Mouse (Mus musculus) lung, postnatal 0 days (tissue): ENCODE results near the gene Sash1. TPM values are rescaled to one million over a fixed set of nuclear protein-coding genes. Genes with fewer than 3 reads are reported as not detected.
A peak's percentile ranks its signal among the peaks of the same experiment; 100 is the strongest.

Experiments
- ATAC-seq: fragments of 200-750 bp; cut with Nextera tagmentation; 2 replicates; pipeline ENCODE4 v1.8.0; 2017; ENCODE audit warnings: moderate library complexity
- DNase-seq: peaks from one replicate; pipeline ENCODE4 v3.0.0-alpha.2; 2016; ENCODE audit warnings: low spot score
- H3K27ac ChIP-seq: fragments of 300-500 bp; sonication (generic); 2 replicates; pipeline ENCODE4 v1.5.1; 2014; ENCODE audit warnings: antibody characterized with exemption, mild to moderate bottlenecking, low read length, mixed read lengths
- H3K27me3 ChIP-seq: fragments of 300-500 bp; sonication (generic); replicated peaks from 2 replicates; pipeline ENCODE4 v1.6.1; 2014; ENCODE audit warnings: low read length, mixed read lengths; ENCODE audit not compliant: insufficient read depth
- H3K36me3 ChIP-seq: fragments of 300-500 bp; sonication (generic); 2 replicates; pipeline ENCODE4 v1.6.1; 2014; ENCODE audit warnings: low read length, mixed read lengths; ENCODE audit not compliant: insufficient read depth
- H3K4me1 ChIP-seq: fragments of 300-500 bp; sonication (generic); 2 replicates; pipeline ENCODE4 v1.6.1; 2014; ENCODE audit warnings: antibody characterized with exemption, low read depth, low read length, mixed read lengths; ENCODE audit not compliant: insufficient read depth
- H3K4me2 ChIP-seq: fragments of 300-500 bp; sonication (generic); replicated peaks from 2 replicates; pipeline ENCODE4 v1.6.1; 2014; ENCODE audit warnings: low read depth, mild to moderate bottlenecking, low read length, moderate library complexity, mixed read lengths
- H3K4me3 ChIP-seq: fragments of 300-500 bp; sonication (generic); 2 replicates; pipeline ENCODE4 v1.5.1; 2014; ENCODE audit warnings: low read depth, low read length
- H3K9ac ChIP-seq: fragments of 300-500 bp; sonication (generic); replicated peaks from 2 replicates; pipeline ENCODE4 v1.6.1; 2014; ENCODE audit warnings: low read depth, mild to moderate bottlenecking
- H3K9me3 ChIP-seq: fragments of 300-500 bp; sonication (generic); 2 replicates; pipeline ENCODE4 v1.6.1; 2016; ENCODE audit warnings: low read length, mixed read lengths
- CTCF ChIP-seq: IDR thresholded peaks from 2 replicates; pipeline ENCODE4 v1.5.1; 2016; ENCODE audit warnings: antibody characterized with exemption, mild to moderate bottlenecking
- EP300 ChIP-seq: IDR thresholded peaks from 2 replicates; pipeline ENCODE4 v1.6.1; 2016; ENCODE audit warnings: antibody characterized with exemption, mild to moderate bottlenecking, control low read depth
- WGBS: fragments of 180-500 bp; shearing (Covaris S2); extraction: QIAGEN DNeasy Blood & Tissue Kit; methylation state at CpG from one replicate; pipeline ENCODE4 v1.1.7; 2014; 5-methylcytosine and 5-hydroxymethylcytosine counted together
- polyA plus RNA-seq: library from polyadenylated mRNA; unstranded; fragments of >200 nt; fragmentation: Nextera tagmentation; extraction: Ambion mirVana; gene quantifications from 2 replicates; pipeline ENCODE4 v1.2.1, GENCODE M21; 2015

Sash1 gene
- polyA plus RNA-seq = 10.1 and 13.5 TPM in 2 replicates

DNA sequence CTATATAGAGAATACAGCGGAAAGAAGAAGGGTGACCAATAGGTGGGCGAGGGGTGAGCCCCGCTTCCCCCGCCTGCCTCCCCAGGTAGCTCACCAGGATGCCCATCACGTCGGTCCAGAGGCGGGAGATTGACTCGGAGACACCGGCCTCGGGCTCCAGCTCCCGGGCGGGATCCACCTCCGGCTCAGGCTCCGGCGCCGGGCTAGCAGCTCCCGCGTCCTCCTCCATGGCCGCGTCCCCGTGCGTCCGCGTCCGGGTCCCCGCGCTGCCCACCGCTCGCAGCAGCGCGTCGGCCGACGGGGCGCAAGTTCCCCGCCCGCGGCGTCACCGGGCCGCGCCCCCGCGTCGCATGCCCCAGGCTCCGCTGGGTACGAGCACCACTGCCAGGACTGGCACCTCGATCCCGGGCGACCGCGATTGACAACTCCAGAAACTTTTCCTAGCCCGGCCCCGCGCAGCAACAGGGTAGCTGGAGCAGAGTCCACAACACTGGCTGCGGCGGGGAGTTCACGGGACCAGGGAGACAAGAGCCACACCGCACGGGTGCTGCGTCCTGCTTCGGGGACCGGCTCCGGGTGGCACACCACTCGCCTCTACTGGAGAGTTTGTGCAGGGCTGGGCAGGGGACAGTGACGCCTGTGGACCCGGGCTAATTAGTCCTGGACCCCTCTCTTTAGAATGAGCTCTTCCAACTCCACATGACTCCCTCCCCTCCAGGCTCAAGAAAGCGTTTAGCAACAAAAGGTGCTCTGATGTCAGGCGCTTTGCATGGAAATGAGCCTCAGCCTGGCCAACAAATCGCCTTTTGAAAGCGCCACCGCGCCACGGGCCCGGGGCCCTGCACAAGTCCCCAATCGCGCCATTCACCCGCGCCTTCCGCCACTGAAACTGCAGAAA lies at the start of gene Sash1:
Sash1 (minus strand) TSS at position 441 of the 898 bp plus-strand sequence.
- peaks cover 11% of the 10 kb centered on the region for H3K4me1 ChIP-seq
- H3K27me3 ChIP-seq = no peaks in the 10 kb centered on the region
- DNase-seq (peak; percentile 95), ATAC-seq (peak; percentile 94)
- peak within 1 kb of the TSS; percentile 75 for H3K4me3 ChIP-seq
- WGBS = under 1% methylated on average over 60 of the region's 80 CpGs
- no peaks in the 10 kb centered on the region for H3K9me3 ChIP-seq
- H3K27ac ChIP-seq = peak within 1 kb of the TSS; percentile 97
- H3K4me2 ChIP-seq = peak within 1 kb of the TSS; percentile 58
- H3K36me3 ChIP-seq = no peaks in the 10 kb centered on the region
- TF ChIP-seq EP300 (peak; percentile 64; the same call in 1 of the 2 replicates), CTCF (no peak; the same call in 1 of the 2 replicates)
- H3K9ac ChIP-seq = peak within 1 kb of the TSS; percentile 78

DNA sequence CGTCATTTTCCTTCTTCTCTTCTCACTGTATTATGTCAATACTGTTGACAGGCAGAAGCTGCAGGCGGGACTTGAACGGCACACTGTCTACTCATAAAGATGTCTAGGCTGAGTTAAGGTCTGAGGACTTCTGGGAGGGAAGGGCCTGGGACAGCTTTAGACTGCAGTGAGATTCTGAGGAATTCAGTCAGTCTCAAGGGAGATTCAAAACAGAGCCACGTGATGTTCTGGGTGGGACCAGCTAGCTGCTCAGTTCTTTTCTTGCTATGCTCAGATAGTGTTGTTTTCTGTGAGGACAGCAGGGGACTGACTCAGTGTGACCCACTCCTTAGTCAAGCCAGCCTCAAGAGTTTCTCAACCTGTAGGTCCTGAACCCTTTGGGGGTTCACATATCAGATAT lies 49.7 kb upstream of the Sash1 start:
- Histone ChIP-seq H3K27ac (no peak overlapping the region), H3K4me3 (no peak overlapping the region), H3K36me3 (no peaks in the 10 kb centered on the region), H3K27me3 (no peaks in the 10 kb centered on the region), H3K9ac (no peak overlapping the region), H3K4me2 (no peak overlapping the region), H3K9me3 (no peaks in the 10 kb centered on the region), H3K4me1 (no peaks in the 10 kb centered on the region)
- no peak for TF ChIP-seq CTCF
- no peak for TF ChIP-seq EP300
- ATAC-seq = peak; percentile 30; the same call in 1 of the 2 replicates
- 66% methylated on average over 4 of the region's 4 CpGs for WGBS
- DNase-seq = no peak

DNA sequence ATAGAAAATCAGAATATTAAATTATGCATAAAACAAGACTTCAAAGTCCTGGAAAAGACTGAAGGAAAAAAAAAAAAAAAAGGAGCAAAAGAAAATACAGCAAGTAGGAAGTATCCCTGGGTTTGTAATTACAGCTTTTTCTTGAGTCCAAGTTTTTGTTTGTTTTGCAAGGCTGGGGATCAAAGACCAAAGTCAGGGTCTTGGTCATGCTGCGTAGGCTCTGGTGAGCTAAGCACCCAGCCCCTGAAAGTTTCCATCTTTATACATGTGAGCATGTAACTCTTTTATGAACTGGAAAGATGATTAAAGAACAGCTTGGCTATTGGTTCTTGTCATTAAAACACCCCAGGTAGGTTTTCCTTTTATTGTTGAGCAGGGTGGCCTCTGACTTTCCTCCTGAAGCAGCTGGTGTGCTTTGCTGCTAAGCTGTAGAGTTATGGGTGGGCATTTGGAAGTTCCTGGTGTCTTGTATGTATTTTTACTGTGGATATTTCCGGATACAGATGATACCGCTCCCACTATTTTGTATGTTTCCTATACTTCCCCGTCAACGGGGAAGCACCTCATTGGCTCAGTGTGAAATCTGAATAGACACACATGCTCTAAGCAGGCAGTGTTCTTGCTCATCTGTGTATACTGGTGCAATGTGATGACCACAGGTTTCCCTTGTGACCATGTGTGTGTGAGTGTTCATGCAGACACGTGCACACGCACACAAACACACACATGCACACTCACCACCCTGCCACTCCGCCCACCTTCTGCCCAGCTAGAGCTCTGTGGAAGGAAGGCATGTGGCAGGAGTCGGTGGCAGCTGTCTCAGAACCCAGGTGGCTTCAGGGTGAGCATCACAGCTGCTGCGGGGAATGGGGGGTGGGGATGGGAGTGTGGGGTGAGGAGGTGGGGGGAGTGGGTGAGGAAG lies 47.8 kb upstream of the Sash1 start:
- no peak for DNase-seq
- H3K9ac ChIP-seq = no peak overlapping the region
- 80% methylated on average over 10 of the region's 10 CpGs for WGBS
- no peaks in the 10 kb centered on the region for H3K4me1 ChIP-seq
- no peaks in the 10 kb centered on the region for H3K9me3 ChIP-seq
- TF ChIP-seq CTCF (no peak), EP300 (no peak)
- ATAC-seq = no peak
- H3K4me2 ChIP-seq = no peak overlapping the region
- no peak overlapping the region for H3K4me3 ChIP-seq
- H3K27ac ChIP-seq = no peak overlapping the region
- no peaks in the 10 kb centered on the region for H3K27me3 ChIP-seq
- no peaks in the 10 kb centered on the region for H3K36me3 ChIP-seq

DNA sequence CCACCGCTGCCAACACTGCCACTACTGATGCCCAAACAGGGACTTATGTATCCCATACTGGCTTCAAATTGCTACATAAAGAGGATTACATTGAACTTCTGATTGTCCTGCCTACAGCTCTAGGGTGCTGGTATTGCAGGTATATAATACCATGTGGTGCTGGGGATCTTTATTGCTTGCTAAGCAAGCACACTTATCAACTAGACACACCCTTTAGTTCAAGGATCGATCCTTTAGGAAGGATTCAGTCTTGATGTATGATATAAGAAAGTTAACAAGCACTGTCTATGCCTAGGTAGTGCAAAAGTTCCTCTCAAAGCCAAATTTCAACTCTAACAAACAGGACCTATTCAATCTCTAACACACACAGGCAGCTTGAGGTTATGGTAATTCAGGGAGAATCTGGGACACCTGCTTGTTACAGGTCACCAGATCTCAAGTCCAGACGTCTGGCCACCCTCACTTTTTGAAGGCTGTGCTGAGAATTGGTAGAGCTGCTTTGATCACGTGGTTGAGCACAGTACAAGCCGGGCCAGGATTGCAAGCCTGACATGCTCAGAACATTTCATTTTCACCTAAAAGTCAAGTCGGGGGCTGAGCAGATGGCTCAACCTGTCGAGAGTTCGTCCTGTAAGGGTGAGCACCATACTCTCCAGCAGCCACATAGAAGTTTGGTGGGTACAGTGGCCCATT lies 45.8 kb upstream of the Sash1 start:
- 88% methylated on average over 8 of the region's 8 CpGs for WGBS
- no peak overlapping the region for H3K4me2 ChIP-seq
- H3K9ac ChIP-seq = no peak overlapping the region
- no peaks in the 10 kb centered on the region for H3K9me3 ChIP-seq
- DNase-seq (no peak), ATAC-seq (no peak)
- H3K27me3 ChIP-seq = no peaks in the 10 kb centered on the region
- H3K4me1 ChIP-seq = no peaks in the 10 kb centered on the region
- TF ChIP-seq EP300 (no peak), CTCF (no peak)
- no peak overlapping the region for H3K4me3 ChIP-seq
- no peak overlapping the region for H3K27ac ChIP-seq
- H3K36me3 ChIP-seq = no peaks in the 10 kb centered on the region

DNA sequence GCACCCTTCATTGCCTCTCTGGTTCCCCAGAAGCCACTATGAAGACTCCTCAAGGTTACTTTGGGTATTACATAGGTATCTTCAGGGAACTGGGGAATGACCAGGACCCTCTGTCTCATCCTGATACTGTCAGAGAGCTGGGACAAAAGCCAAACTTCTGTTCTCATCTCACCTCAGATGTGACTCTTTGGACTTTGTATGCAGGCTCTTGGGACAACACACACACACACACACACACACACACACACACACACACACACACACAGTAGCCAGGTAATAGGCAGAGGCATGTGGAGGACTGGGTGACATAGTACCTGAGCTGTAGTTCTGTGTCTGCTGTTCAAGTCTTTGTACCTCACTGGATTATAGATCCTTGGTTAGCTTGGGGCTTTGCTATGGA lies 44.8 kb upstream of the Sash1 start:
- Histone ChIP-seq H3K27ac (no peak overlapping the region), H3K4me3 (no peak overlapping the region), H3K9me3 (no peaks in the 10 kb centered on the region), H3K4me1 (no peaks in the 10 kb centered on the region), H3K4me2 (no peak overlapping the region), H3K27me3 (no peaks in the 10 kb centered on the region), H3K9ac (no peak overlapping the region), H3K36me3 (no peaks in the 10 kb centered on the region)
- ATAC-seq (no peak), DNase-seq (no peak)
- TF ChIP-seq CTCF (no peak), EP300 (no peak)
